Mouse (Mus musculus): ENCODE results near the gene Cd4. TPM values are rescaled to one million over a fixed set of nuclear protein-coding genes. Genes with fewer than 3 reads are reported as not detected.
"Not testable (repeated sequence)": the region's sequence is repeated elsewhere in the genome, so short reads cannot be mapped to it uniquely, and the experiment has no call there.

Cd4 gene
- polyA plus RNA-seq, 1 experiment from 2014 or later, result 0.36 TPM

DNA sequence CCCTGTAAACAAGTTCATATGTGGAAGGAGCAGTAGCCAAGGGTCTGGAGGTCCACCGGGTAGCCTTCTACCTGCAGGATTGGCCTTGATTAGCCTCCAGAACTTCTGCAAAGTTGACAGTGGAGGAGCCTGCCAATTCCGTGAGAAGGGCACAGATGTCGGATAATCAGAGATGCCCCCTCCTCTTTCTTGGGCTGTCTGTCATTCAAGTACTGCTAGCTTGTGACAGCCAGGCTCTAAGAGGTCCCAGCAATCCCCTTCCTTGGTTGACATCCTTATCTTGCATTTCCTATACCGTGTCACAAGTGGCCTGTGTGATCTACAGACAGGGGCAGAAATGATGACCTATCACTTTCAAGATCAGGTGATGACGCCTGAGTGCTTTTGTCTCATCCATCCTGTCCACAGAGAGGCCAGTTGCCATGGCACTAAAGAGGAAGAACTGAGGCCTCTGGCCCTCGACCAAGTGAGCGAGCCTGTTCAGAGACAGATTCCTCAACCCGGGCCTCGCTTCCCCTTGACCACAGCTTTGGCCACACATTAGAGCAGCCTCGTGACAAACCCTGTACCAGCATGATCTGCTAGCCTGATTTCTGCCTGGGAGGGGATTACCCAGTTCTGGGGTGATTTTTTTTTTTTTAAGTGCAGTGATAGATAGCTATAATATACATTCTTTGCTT is 12.9 kb upstream of the Cd4 start:
- Histone ChIP-seq H3K4me2 (replicated peaks) (no peak overlapping the region), H3K9ac (no peak overlapping the region), H3K27ac (replicated peaks) (no peak overlapping the region), H3K36me3 (no peaks in the 10 kb centered on the region), H3K9me3 (replicated peaks) (no peaks in the 10 kb centered on the region), H3K27me3 (no peaks in the 10 kb centered on the region), H3K4me3 (replicated peaks) (no peak overlapping the region), H3K4me1 (peaks cover 14% of the 10 kb centered on the region)
- ATAC-seq (ENCODE audit: insufficient number of reproducible peaks, low FRiP score, low TSS enrichment, low read depth), result no peak
- WGBS, result 60% methylated on average over 10 of the region's 10 CpGs

DNA sequence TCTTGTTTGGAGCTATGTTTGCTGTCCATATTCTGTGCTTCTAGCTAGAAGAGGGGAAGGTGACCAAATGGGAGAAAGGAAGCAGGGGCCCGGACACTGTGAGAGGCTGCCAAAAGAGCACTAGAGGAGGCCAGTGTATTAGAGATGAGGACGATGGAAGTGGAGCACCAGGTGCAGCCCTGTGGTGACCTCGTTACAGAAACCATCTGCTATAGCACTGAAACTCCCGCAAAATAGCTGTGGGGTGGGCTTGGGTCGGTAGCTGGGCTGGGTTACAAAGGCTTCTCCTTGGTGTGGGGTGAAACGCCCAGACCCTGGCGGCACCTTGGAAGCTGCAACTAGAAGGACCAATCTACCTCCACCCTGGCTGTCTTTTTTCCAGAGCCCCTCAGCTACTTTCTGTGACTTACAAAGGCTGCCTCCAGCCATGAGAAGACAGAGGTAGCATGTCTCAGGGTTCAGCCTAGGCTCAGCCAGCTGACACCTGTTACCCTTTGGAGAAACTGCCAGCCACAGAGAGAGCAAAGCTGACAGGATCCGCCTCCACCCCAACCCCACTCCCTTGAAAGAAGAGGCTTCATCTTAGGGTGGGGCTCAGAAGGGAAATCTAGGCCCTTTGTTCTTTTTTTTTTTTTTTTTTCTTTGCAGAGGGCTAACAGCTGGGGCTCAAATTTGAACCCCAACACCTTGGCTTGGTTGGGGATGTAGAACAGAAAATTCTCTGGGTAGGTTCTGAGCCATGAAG is 12.2 kb upstream of the Cd4 start:
- H3K9me3 ChIP-seq (replicated peaks), result no peaks in the 10 kb centered on the region
- H3K27ac ChIP-seq (replicated peaks), result no peak overlapping the region
- ATAC-seq (ENCODE audit: insufficient number of reproducible peaks, low FRiP score, low TSS enrichment, low read depth), result no peak
- H3K4me1 ChIP-seq, result peaks cover 14% of the 10 kb centered on the region
- 56% methylated on average over 8 of the region's 8 CpGs for WGBS
- H3K4me3 ChIP-seq (replicated peaks), result no peak overlapping the region
- H3K36me3 ChIP-seq, result no peaks in the 10 kb centered on the region
- H3K27me3 ChIP-seq, result no peaks in the 10 kb centered on the region
- H3K9ac ChIP-seq, result no peak overlapping the region
- no peak overlapping the region for H3K4me2 ChIP-seq (replicated peaks)

GRCm38 (mm10) chr6:124898359-124898758 is 10.3 kb upstream of the Cd4 start:
- ATAC-seq (ENCODE audit: insufficient number of reproducible peaks, low FRiP score, low TSS enrichment, low read depth), result no peak
- Histone ChIP-seq H3K9me3 (replicated peaks) (no peaks in the 10 kb centered on the region), H3K4me1 (no peaks in the 10 kb centered on the region), H3K4me2 (replicated peaks) (no peak overlapping the region), H3K4me3 (replicated peaks) (no peak overlapping the region), H3K27ac (replicated peaks) (no peak overlapping the region), H3K36me3 (no peaks in the 10 kb centered on the region), H3K27me3 (no peaks in the 10 kb centered on the region), H3K9ac (no peak overlapping the region)
- WGBS, result 36% methylated on average over 3 of the region's 3 CpGs

GRCm38 (mm10) chr6:124894113-124894512 is 6.1 kb upstream of the Cd4 start:
- not testable (repeated sequence) for ATAC-seq (ENCODE audit: insufficient number of reproducible peaks, low FRiP score, low TSS enrichment, low read depth); H3K27me3 ChIP-seq; H3K9me3 ChIP-seq (replicated peaks); H3K4me3 ChIP-seq (replicated peaks); H3K4me2 ChIP-seq (replicated peaks); H3K9ac ChIP-seq; H3K27ac ChIP-seq (replicated peaks); H3K36me3 ChIP-seq; H3K4me1 ChIP-seq
- 87% methylated on average over 2 of the region's 2 CpGs for WGBS

GRCm38 (mm10) chr6:124890997-124891396 is 3.0 kb upstream of the Cd4 start:
- Histone ChIP-seq H3K27ac (replicated peaks) (no peak overlapping the region), H3K9ac (no peak overlapping the region), H3K27me3 (no peaks in the 10 kb centered on the region), H3K4me2 (replicated peaks) (no peak overlapping the region), H3K4me1 (no peaks in the 10 kb centered on the region), H3K4me3 (replicated peaks) (no peak overlapping the region), H3K36me3 (no peaks in the 10 kb centered on the region), H3K9me3 (replicated peaks) (no peaks in the 10 kb centered on the region)
- ATAC-seq (ENCODE audit: insufficient number of reproducible peaks, low FRiP score, low TSS enrichment, low read depth), result no peak
- 60% methylated on average over 6 of the region's 6 CpGs for WGBS

- no peak for ATAC-seq (ENCODE audit: insufficient number of reproducible peaks, low FRiP score, low TSS enrichment, low read depth)
- H3K9ac ChIP-seq, result no peak overlapping the region
- H3K4me1 ChIP-seq, result no peaks in the 10 kb centered on the region
- H3K4me3 ChIP-seq (replicated peaks), result no peak overlapping the region
- H3K27me3 ChIP-seq, result no peaks in the 10 kb centered on the region
- H3K36me3 ChIP-seq, result no peaks in the 10 kb centered on the region
- 82% methylated on average over 6 of the region's 6 CpGs for WGBS
- H3K9me3 ChIP-seq (replicated peaks), result no peaks in the 10 kb centered on the region
- no peak overlapping the region for H3K27ac ChIP-seq (replicated peaks)
- H3K4me2 ChIP-seq (replicated peaks), result no peak overlapping the region
Observed at GRCm38 (mm10) chr6:124888555-124889125, 619 bp upstream of the Cd4 start.

DNA sequence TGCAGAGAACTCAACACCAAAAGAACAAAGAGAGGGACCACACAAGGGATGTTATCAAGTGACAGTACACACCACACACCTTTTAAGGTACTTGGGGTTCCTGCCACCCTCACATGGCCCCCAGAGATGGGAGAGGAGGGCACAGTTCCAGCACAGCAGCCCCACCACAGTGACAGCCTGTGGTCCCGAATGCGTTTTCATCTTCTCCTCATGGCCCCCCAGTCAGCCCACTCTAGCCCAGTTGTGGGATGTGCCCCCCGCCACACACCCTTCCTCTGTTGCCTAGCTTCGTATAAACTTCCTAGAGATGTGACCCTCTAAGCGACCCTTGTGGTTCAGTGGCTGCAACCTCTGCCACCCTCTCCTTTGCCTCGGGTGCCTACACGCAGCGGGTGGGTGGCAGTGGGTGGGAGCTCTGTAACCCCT is 2.1 kb downstream of the Cd4 start:
- no peak for ATAC-seq (ENCODE audit: insufficient number of reproducible peaks, low FRiP score, low TSS enrichment, low read depth)
- H3K4me1 ChIP-seq, result no peaks in the 10 kb centered on the region
- H3K4me2 ChIP-seq (replicated peaks), result no peak overlapping the region
- no peak overlapping the region for H3K9ac ChIP-seq
- no peaks in the 10 kb centered on the region for H3K27me3 ChIP-seq
- no peaks in the 10 kb centered on the region for H3K36me3 ChIP-seq
- no peak overlapping the region for H3K27ac ChIP-seq (replicated peaks)
- H3K4me3 ChIP-seq (replicated peaks), result no peak overlapping the region
- no peaks in the 10 kb centered on the region for H3K9me3 ChIP-seq (replicated peaks)
- WGBS, result 81% methylated on average over 8 of the region's 8 CpGs

DNA sequence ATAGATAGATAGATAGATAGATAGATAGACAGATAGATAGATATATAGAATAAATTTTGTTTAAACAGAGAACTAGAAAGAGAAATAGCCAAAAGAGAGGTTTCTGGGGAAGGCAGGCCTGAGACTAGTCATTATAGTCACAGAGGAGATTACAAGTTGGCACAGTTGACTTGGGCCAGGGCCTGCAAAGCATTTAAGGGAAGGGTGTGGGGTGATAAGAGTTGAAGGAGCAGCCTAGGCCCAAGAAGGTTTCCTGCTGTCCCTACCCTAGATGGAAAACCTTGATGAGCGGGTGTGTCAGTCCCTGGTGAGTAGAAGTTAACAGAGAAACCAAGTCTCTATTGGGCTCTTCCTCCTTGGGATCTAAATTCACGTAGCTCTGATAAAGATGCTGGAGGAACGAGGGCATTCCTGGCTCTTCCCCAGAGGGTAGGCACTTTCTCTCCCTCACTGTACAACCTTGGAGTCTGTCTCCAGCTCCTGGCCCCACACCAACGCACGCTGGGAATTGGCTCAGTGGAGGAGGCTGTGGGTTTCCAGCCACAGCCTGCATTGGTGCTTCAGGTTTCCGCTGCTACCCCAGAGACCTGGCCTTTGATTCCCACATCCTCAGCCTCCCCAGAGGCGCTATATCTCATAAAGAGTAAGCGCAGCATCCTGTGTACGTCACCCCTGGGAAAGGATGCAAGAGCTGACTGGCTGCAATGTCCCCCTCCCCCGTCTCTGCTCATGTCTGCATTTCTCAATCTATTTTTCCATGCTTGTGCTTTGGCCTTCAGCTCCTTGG is 3.1 kb downstream of the Cd4 start:
- no peak for ATAC-seq (ENCODE audit: insufficient number of reproducible peaks, low FRiP score, low TSS enrichment, low read depth)
- Histone ChIP-seq H3K9ac (no peak overlapping the region), H3K9me3 (replicated peaks) (no peaks in the 10 kb centered on the region), H3K27ac (replicated peaks) (no peak overlapping the region), H3K4me1 (no peaks in the 10 kb centered on the region), H3K36me3 (no peaks in the 10 kb centered on the region), H3K4me3 (replicated peaks) (no peak overlapping the region), H3K4me2 (replicated peaks) (no peak overlapping the region), H3K27me3 (no peaks in the 10 kb centered on the region)
- WGBS, result 69% methylated on average over 10 of the region's 10 CpGs

DNA sequence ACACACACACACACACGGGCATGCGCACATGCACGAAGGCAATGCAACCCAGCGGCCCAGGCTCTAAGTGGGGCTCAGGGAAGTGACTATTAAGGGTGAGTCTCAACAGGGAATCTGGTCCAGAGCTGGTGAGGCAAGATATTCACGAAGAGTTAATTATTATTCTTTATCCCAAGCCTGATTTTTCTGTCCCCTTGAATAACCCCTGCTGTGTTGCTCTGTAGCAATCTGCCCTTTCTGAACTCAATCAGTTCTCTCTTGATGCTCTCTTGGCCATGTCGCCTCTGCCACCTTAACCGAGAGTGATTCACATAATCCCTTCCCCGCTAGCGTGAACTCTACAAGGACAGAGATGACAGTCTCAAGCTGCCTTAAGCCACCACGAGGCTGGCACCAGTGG is 4.7 kb downstream of the Cd4 start:
- H3K27me3 ChIP-seq, result no peaks in the 10 kb centered on the region
- WGBS, result 75% methylated on average over 10 of the region's 10 CpGs
- no peak for ATAC-seq (ENCODE audit: insufficient number of reproducible peaks, low FRiP score, low TSS enrichment, low read depth)
- H3K4me2 ChIP-seq (replicated peaks), result no peak overlapping the region
- no peak overlapping the region for H3K4me3 ChIP-seq (replicated peaks)
- H3K27ac ChIP-seq (replicated peaks), result no peak overlapping the region
- H3K9ac ChIP-seq, result no peak overlapping the region
- H3K9me3 ChIP-seq (replicated peaks), result no peaks in the 10 kb centered on the region
- H3K4me1 ChIP-seq, result no peaks in the 10 kb centered on the region
- no peaks in the 10 kb centered on the region for H3K36me3 ChIP-seq

GRCm38 (mm10) chr6:124881821-124882220 is 6.2 kb downstream of the Cd4 start:
- no peak for ATAC-seq (ENCODE audit: insufficient number of reproducible peaks, low FRiP score, low TSS enrichment, low read depth)
- no peaks in the 10 kb centered on the region for H3K9me3 ChIP-seq (replicated peaks)
- no peaks in the 10 kb centered on the region for H3K27me3 ChIP-seq
- no peaks in the 10 kb centered on the region for H3K36me3 ChIP-seq
- 84% methylated on average over 9 of the region's 9 CpGs for WGBS
- no peak overlapping the region for H3K4me3 ChIP-seq (replicated peaks)
- H3K4me2 ChIP-seq (replicated peaks), result no peak overlapping the region
- H3K27ac ChIP-seq (replicated peaks), result no peak overlapping the region
- H3K4me1 ChIP-seq, result no peaks in the 10 kb centered on the region
- H3K9ac ChIP-seq, result no peak overlapping the region

- Histone ChIP-seq H3K36me3 (no peaks in the 10 kb centered on the region), H3K27me3 (no peaks in the 10 kb centered on the region), H3K9ac (no peak overlapping the region), H3K4me3 (replicated peaks) (no peak overlapping the region), H3K4me1 (no peaks in the 10 kb centered on the region), H3K27ac (replicated peaks) (no peak overlapping the region), H3K4me2 (replicated peaks) (no peak overlapping the region), H3K9me3 (replicated peaks) (no peaks in the 10 kb centered on the region)
- ATAC-seq (ENCODE audit: insufficient number of reproducible peaks, low FRiP score, low TSS enrichment, low read depth), result no peak
- WGBS, result 49% methylated on average over 6 of the region's 6 CpGs
Observed at GRCm38 (mm10) chr6:124879390-124879789, 8.6 kb downstream of the Cd4 start.
